Mouse (Mus musculus): Measurements from ENCODE around the gene Slc4a10.

The Slc4a10 gene

GRCm38 (mm10) chr2:62347762-62348161 lies 301.5 kb downstream of the Slc4a10 start:
- no peak for DNase-seq (ENCODE audit: low read depth, low spot score)

- no peak for DNase-seq (ENCODE audit: low read depth, low spot score)
Observed at GRCm38 (mm10) chr2:62352035-62352434, 305.8 kb downstream of the Slc4a10 start.

DNA sequence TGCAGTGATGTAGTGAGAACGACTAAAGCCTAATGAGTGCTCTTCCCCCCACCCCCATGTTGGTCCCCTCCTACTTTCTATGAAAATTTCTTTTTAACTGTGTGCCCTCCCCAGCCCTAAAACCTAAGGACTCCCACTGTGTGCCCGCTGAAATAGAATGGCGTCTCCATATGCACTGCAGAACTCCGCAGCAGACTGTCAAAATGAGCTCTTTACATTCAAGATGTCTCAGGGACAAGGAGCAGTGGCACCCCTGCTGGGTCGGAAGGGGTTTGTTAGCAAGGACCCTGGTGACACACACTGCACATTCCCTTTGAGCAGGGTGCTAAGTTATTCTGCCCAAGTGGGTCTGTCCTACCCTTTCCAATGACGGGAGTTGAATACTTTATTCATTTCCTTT lies 309.5 kb downstream of the Slc4a10 start:
- DNase-seq (ENCODE audit: low read depth, low spot score) = no peak

DNA sequence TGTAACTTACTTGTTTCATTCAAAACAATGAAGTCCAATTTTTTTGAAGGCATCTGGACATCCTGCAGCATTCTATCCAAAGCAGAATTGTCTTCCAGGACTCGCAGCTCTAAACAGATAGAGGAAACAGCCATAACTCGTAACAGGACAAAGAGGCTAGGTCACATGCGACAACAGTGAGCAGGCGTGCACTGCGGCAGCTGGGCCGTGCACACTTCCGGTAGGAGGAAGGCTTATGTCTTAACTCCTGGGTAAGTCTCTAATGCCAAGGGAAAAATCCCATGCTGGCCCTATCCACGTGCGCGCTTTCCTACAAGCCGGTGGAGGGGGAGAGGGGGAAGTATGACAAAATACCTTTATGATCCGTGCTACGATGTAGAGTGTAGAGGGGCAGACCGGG lies 310.3 kb downstream of the Slc4a10 start:
- DNase-seq (ENCODE audit: low read depth, low spot score) = no peak

DNA sequence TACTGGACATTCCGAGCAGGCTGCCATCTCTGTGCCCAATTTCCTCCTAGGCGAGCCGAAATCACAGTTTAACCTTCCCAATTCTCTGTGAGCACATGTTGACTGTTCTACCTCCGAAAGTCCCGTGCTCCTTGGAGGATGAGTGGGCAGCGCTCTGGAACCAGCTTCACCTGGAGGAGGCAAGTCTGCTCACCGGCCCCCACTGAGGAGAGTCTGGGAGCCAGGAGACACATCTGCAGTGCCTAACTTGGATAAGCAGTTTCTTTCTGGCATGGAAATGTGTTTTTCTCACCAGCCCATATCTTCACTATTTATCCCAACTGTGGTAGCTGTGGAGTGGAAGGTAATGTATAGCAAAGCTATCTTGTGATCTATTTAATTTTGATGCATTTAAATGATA lies 311.0 kb downstream of the Slc4a10 start:
- no peak for DNase-seq (ENCODE audit: low read depth, low spot score)

DNA sequence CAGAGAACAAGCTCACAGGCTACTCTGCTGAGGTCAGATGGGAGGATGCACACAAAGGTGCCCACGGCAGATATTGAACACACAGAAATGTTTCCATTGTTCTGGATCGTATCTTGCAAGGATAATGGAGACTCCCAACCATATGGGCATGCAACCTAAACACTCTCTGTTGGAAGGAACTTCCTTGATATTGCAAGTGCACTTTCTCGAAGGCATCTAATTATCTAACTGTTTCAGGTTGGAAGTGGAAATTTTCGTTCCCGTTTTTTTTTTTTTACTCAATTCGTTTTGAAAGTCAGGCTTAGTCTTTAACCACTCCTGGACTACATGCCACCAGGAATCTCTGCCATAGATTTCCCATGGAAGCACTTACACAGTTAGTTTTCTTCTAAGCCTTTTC lies 314.6 kb downstream of the Slc4a10 start:
- DNase-seq (ENCODE audit: low read depth, low spot score) = no peak

DNA sequence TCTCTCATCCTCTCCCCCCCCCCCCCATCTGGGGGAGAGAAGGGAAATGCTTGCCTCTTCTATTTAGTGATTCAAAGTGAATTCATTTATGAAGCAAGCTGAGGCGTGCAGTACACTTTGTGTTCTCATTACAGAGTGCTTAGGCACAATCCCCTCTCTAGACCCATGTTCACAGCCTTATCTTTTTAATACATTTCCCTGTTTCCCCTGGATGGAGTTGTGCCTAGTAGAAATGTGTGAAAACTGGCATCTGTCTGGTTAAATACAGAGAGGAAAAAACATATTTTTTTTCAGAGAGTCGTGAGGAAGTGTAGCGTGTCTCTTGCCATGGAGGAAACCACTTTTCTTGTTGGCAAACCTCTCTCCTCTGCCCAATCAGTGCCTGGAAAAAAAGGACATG lies 315.3 kb downstream of the Slc4a10 start:
- no peak for DNase-seq (ENCODE audit: low read depth, low spot score)

GRCm38 (mm10) chr2:62362211-62362610 lies 315.9 kb downstream of the Slc4a10 start:
- no peak for DNase-seq (ENCODE audit: low read depth, low spot score)

GRCm38 (mm10) chr2:62363606-62364005 lies 317.3 kb downstream of the Slc4a10 start:
- DNase-seq (ENCODE audit: low read depth, low spot score) = no peak

GRCm38 (mm10) chr2:62368349-62369053 lies 322.2 kb downstream of the Slc4a10 start:
- no peak for DNase-seq (ENCODE audit: low read depth, low spot score)

- no peak for DNase-seq (ENCODE audit: low read depth, low spot score)
Observed at GRCm38 (mm10) chr2:62370048-62370447, 323.8 kb downstream of the Slc4a10 start.

DNA sequence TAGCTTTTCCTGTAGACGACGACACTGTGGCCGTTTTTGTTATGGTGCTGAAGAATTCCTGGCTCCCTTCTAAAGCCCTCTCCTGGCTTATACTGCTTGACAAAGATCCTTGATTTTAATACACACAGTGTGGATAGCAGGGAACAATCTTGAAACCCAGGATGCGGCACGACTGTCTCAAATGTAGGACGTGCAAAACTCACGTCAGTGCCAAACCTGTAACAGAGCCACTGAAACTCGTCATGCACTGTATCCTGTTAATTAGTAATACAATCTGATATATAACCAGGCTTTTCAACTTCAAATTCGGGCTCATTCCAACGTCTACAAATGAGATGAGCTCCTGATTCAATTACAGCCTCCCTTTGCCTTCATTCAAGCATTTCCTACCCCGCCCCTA lies 327.4 kb downstream of the Slc4a10 start:
- no peak for DNase-seq (ENCODE audit: low read depth, low spot score)
